Mouse (Mus musculus) spleen, adult 2 months (tissue): Measurements from ENCODE around the gene Olfr1359.

ENCODE experiments used
- CTCF ChIP-seq: fragments of 200-500 bp; IDR thresholded peaks from 2 replicates; pipeline ENCODE4 v1.5.1; 2011; ENCODE audit warnings: mild to moderate bottlenecking, inconsistent platforms; ENCODE audit not compliant: insufficient read depth, insufficient read length, insufficient replicate concordance; ENCODE audit errors: extremely low read depth
- POLR2A ChIP-seq: fragments of 200-500 bp; IDR thresholded peaks from 2 replicates; pipeline ENCODE4 v1.6.1; 2011; ENCODE audit warnings: low read depth, low read length, inconsistent platforms

GRCm38 (mm10) chr13:21753051-21753523, 55.2 kb downstream of the Olfr1359 start:
- TF ChIP-seq CTCF (no peak), POLR2A (no peak)
